Mouse (Mus musculus) forebrain, embryonic 16.5 days (tissue): ENCODE results near the gene Nsg1. TPM values are rescaled to one million over a fixed set of nuclear protein-coding genes. Genes with fewer than 3 reads are reported as not detected.
A peak's percentile ranks its signal among the peaks of the same experiment; 100 is the strongest.

Source experiments
- ATAC-seq: fragments of 200-750 bp; cut with Nextera tagmentation; 2 replicates; pipeline ENCODE4 v1.8.0; 2017; ENCODE audit warnings: mild to moderate bottlenecking, moderate library complexity
- H3K27ac ChIP-seq: fragments of 300-500 bp; sonication (generic); 2 replicates; pipeline ENCODE4 v1.5.1; 2014; ENCODE audit warnings: low read length, control low read depth
- H3K27me3 ChIP-seq: fragments of 300-500 bp; sonication (generic); replicated peaks from 2 replicates; pipeline ENCODE4 v1.6.1; 2014; ENCODE audit warnings: low read length; ENCODE audit not compliant: control insufficient read depth, insufficient read depth
- H3K36me3 ChIP-seq: fragments of 300-500 bp; sonication (generic); 2 replicates; pipeline ENCODE4 v1.6.1; 2014; ENCODE audit not compliant: control insufficient read depth, insufficient read depth
- H3K4me1 ChIP-seq: fragments of 300-500 bp; sonication (generic); replicated peaks from 2 replicates; pipeline ENCODE4 v1.6.1; 2014; ENCODE audit warnings: low read length; ENCODE audit not compliant: control insufficient read depth, insufficient read depth
- H3K4me2 ChIP-seq: fragments of 300-500 bp; sonication (generic); 2 replicates; pipeline ENCODE4 v1.6.1; 2014; ENCODE audit warnings: mild to moderate bottlenecking, low read length, control low read depth
- H3K4me3 ChIP-seq: fragments of 300-500 bp; sonication (generic); replicated peaks from 2 replicates; pipeline ENCODE4 v1.5.1; 2014; ENCODE audit warnings: mild to moderate bottlenecking, low read length, control low read depth
- H3K9ac ChIP-seq: fragments of 300-500 bp; sonication (generic); replicated peaks from 2 replicates; pipeline ENCODE4 v1.6.1; 2014; ENCODE audit warnings: low read depth, low read length, control low read depth
- H3K9me3 ChIP-seq: fragments of 300-500 bp; sonication (generic); 2 replicates; pipeline ENCODE4 v1.6.1; 2016; ENCODE audit warnings: low read length; ENCODE audit not compliant: control insufficient read depth
- WGBS: fragments of 180-500 bp; shearing (Covaris S2); extraction: QIAGEN DNeasy Blood & Tissue Kit; methylation state at CpG from one replicate; pipeline ENCODE4 v1.1.7; 2014; 5-methylcytosine and 5-hydroxymethylcytosine counted together
- polyA plus RNA-seq: library from polyadenylated mRNA; unstranded; fragments of >200 nt; fragmentation: Nextera tagmentation; extraction: Ambion mirVana; gene quantifications from 2 replicates; pipeline ENCODE4 v1.2.1, GENCODE M21; 2015

Nsg1 gene
- 1,360 and 1,459 TPM in 2 replicates for polyA plus RNA-seq

DNA sequence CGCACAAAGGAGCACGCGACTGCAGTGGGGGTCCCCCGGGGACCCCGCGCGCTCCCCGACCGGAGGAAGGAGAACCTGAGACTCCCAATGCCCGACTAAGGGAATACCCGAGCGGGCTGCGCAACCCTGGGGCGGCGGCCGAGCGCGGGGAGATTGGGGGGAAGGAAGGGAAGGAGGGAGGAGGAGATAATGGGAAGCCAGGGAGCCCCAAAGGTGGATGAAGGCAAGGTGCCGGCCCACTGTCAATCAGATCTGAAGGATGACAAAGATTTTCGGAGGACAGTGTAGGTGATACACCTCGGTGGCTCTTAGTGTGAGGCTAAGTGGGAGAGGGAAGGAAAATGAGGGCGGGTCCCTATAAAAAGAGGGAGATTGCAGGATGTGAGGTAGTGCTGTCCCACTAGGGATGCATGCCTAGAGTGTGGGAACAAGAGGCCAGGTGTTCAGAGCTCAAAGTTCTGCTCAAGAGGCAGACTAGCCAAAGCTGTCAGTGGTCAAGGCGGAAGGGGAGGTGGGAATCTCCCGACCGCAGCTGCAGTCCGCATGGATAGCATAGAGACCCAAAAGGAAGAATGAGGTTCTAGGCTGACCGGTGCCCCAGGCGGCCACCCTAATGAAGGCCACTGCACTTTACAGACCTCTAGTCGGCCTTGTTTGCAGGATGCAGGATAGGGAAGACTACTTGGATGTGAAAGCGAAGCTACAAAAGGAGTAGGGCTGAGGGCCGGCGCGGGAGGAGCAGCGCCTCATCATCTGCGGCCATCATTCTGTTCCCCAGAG lies at the start of gene Nsg1:
TSS of gene Nsg1 (minus strand) at position 274 of the 780 bp plus-strand sequence.
- 8% methylated on average over 35 of the region's 35 CpGs for WGBS
- Histone ChIP-seq H3K9me3 (no peaks in the 10 kb centered on the region), H3K27me3 (no peaks in the 10 kb centered on the region), H3K4me3 (peak within 1 kb of the TSS; percentile 72), H3K9ac (peak within 1 kb of the TSS; percentile 96), H3K4me1 (peaks cover 33% of the 10 kb centered on the region), H3K36me3 (peaks cover 18% of the 10 kb centered on the region), H3K4me2 (peak within 1 kb of the TSS; percentile 85), H3K27ac (peak within 1 kb of the TSS; percentile 97)
- ATAC-seq, result peak; percentile 54

- WGBS, result 74% methylated on average over 8 of the region's 8 CpGs
- Histone ChIP-seq H3K9me3 (no peaks in the 10 kb centered on the region), H3K4me2 (no peak overlapping the region), H3K27me3 (no peaks in the 10 kb centered on the region), H3K9ac (no peak overlapping the region), H3K4me1 (peaks cover 12% of the 10 kb centered on the region), H3K27ac (no peak overlapping the region), H3K36me3 (peaks cover 21% of the 10 kb centered on the region), H3K4me3 (no peak overlapping the region)
- no peak for ATAC-seq
These were observed 49.3 kb upstream of the Nsg1 start for GRCm38 (mm10) chr5:38208985-38209384.

DNA sequence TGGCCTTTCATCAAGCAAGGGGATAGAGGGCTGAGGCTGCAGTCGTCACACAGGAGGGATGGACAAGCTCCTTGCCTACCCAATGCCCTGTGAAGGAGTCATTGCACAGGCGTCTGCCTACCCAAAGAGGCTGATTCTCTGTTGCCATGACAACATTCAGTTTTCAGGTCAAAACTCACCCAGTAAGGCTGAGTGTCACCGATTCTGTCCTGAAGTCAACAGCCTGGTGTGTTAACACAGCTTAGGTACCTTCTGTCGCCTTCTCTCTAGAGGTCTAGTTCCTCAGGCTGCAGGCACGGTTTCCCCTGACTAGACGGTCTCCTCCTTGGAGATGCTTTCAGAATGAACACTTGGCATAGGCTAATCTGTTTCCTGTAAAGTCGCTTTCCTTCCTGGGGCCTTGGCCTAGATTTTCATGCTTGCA lies 45.6 kb upstream of the Nsg1 start:
- H3K4me1 ChIP-seq, result peaks cover 12% of the 10 kb centered on the region
- H3K36me3 ChIP-seq, result peaks cover 3% of the 10 kb centered on the region
- WGBS, result 77% methylated on average over 7 of the region's 7 CpGs
- H3K9me3 ChIP-seq, result no peaks in the 10 kb centered on the region
- no peak for ATAC-seq
- H3K27ac ChIP-seq, result no peak overlapping the region
- H3K9ac ChIP-seq, result no peak overlapping the region
- H3K27me3 ChIP-seq, result no peaks in the 10 kb centered on the region
- no peak overlapping the region for H3K4me2 ChIP-seq
- no peak overlapping the region for H3K4me3 ChIP-seq

DNA sequence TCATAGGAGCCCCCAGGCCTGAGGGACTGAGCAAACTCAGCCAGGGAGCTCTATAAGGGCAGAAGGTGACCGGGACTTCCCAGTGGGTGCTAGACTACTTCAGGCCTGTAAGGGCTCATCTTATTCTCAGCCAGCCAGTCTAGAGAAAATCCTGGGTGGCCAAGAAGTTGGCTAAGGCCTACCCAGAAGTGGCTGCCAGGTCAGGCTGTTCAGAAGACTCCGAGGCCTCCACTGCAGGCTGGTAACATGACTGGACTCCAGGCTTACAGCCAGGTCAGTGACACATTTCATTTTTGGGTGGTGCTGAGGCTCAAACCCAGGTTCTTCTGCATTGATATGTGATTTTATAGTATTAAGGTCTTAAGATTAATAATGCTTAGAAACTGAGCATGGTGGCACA lies 40.0 kb upstream of the Nsg1 start:
- peaks cover 5% of the 10 kb centered on the region for H3K36me3 ChIP-seq
- WGBS, result 95% methylated on average over 2 of the region's 2 CpGs

DNA sequence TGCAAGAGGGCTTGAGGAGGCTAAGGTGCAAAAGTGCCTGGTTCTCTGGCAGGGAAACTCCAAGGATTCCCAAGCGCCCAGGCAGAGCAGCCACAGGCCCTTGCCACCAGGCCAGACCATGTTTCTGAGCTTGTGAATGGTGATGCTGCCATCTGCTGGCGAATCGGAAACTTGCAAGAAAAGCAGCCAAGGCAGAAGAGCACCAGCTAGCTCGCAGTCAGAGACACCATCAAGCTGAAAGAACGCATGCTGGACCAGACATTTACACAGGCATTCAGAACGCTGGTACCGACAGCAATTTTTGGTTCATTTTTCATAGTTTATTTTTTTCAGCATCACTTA lies 37.7 kb upstream of the Nsg1 start:
- H3K4me2 ChIP-seq, result no peak overlapping the region
- H3K36me3 ChIP-seq, result 0 out of 2 replicates have a peak, but pooled peaks cover 3% of the 10 kb centered on the region
- WGBS, result 14% methylated on average over 7 of the region's 7 CpGs
- H3K4me1 ChIP-seq, result no peaks in the 10 kb centered on the region
- no peak overlapping the region for H3K27ac ChIP-seq
- no peak overlapping the region for H3K9ac ChIP-seq
- H3K27me3 ChIP-seq, result no peaks in the 10 kb centered on the region
- ATAC-seq, result peak; percentile 73
- no peaks in the 10 kb centered on the region for H3K9me3 ChIP-seq
- H3K4me3 ChIP-seq, result no peak overlapping the region

More for the DNA sequence above, 40.0 kb upstream of the Nsg1 start:
- Histone ChIP-seq H3K4me2 (no peak overlapping the region), H3K9me3 (no peaks in the 10 kb centered on the region), H3K9ac (no peak overlapping the region), H3K27ac (no peak overlapping the region), H3K4me3 (no peak overlapping the region), H3K27me3 (no peaks in the 10 kb centered on the region), H3K4me1 (no peaks in the 10 kb centered on the region)
- no peak for ATAC-seq

GRCm38 (mm10) chr5:38196821-38197481 lies 37.2 kb upstream of the Nsg1 start:
- Histone ChIP-seq H3K4me1 (no peaks in the 10 kb centered on the region), H3K9me3 (no peaks in the 10 kb centered on the region), H3K36me3 (0 out of 2 replicates have a peak, but pooled peaks cover 3% of the 10 kb centered on the region), H3K27me3 (no peaks in the 10 kb centered on the region), H3K9ac (no peak overlapping the region), H3K27ac (no peak overlapping the region), H3K4me2 (no peak overlapping the region), H3K4me3 (no peak overlapping the region)
- peak; percentile 21; the same call in 1 of the 2 replicates for ATAC-seq
- WGBS, result 79% methylated on average over 5 of the region's 5 CpGs

DNA sequence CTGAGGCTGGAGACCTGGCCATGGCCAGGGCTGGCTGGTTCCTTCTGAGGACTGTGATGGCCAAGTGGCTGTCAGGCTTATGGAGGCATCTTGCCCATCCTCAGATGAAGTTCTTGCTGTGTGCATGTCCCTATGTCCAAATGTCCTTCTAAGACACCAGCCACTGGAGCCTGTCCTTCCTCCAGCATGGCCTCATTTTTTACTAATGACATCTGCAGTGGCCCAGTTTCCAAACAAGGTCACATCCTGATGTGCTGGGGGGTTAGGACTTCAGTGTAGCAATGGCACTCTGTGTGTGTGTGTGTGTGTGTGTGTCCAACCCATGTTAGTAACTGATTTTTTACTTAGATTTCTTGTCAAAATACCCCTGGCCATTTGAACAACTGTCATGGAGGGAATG lies 36.2 kb upstream of the Nsg1 start:
- H3K9ac ChIP-seq, result no peak overlapping the region
- 0 out of 2 replicates have a peak, but pooled peaks cover 3% of the 10 kb centered on the region for H3K36me3 ChIP-seq
- no peaks in the 10 kb centered on the region for H3K9me3 ChIP-seq
- no peak overlapping the region for H3K27ac ChIP-seq
- no peaks in the 10 kb centered on the region for H3K27me3 ChIP-seq
- no peak for ATAC-seq
- no peak overlapping the region for H3K4me2 ChIP-seq
- H3K4me1 ChIP-seq, result no peaks in the 10 kb centered on the region
- no peak overlapping the region for H3K4me3 ChIP-seq

- 5% methylated on average over 2 of the region's 2 CpGs for WGBS
- no peak for ATAC-seq
These were observed 35.2 kb upstream of the Nsg1 start for GRCm38 (mm10) chr5:38194946-38195345.

GRCm38 (mm10) chr5:38190907-38191306 lies 31.2 kb upstream of the Nsg1 start:
- Histone ChIP-seq H3K4me2 (no peak overlapping the region), H3K4me1 (no peaks in the 10 kb centered on the region), H3K27me3 (no peaks in the 10 kb centered on the region), H3K9me3 (no peaks in the 10 kb centered on the region), H3K9ac (no peak overlapping the region), H3K4me3 (no peak overlapping the region), H3K27ac (no peak overlapping the region), H3K36me3 (no peaks in the 10 kb centered on the region)
- WGBS, result 93% methylated on average over 3 of the region's 3 CpGs
- ATAC-seq, result no peak

More at GRCm38 (mm10) chr5:38194946-38195345, 35.2 kb upstream of the Nsg1 start:
- no peak overlapping the region for H3K4me3 ChIP-seq
- no peaks in the 10 kb centered on the region for H3K27me3 ChIP-seq
- no peaks in the 10 kb centered on the region for H3K9me3 ChIP-seq
- H3K4me2 ChIP-seq, result no peak overlapping the region
- no peak overlapping the region for H3K9ac ChIP-seq
- no peak overlapping the region for H3K27ac ChIP-seq
- H3K4me1 ChIP-seq, result no peaks in the 10 kb centered on the region
- 0 out of 2 replicates have a peak, but pooled peaks cover 3% of the 10 kb centered on the region for H3K36me3 ChIP-seq
